Mouse (Mus musculus): ENCODE results near the gene Mxra8. TPM values are rescaled to one million over a fixed set of nuclear protein-coding genes. Genes with fewer than 3 reads are reported as not detected.

Gene Mxra8
- 23.8 and 29.7 TPM in 2 replicates for polyA plus RNA-seq (2012; rRNA removed)

- DNase-seq, result peak in 1 of 2 experiments; percentile 44
- TF ChIP-seq POLR2A (IDR thresholded peaks at IDR 0.05; ENCODE audit: borderline replicate concordance, insufficient read depth, low read length), result no peak
- no peak for TF ChIP-seq CTCF (IDR thresholded peaks at IDR 0.05; ENCODE audit: borderline replicate concordance, insufficient read depth, low read depth, low read length)
- Histone ChIP-seq H3K4me3 (replicated peaks; ENCODE audit: insufficient read depth, low read depth, low read length) (peak within 1 kb of the TSS; percentile 35), H3K27ac (ENCODE audit: insufficient read depth, low read length) (0 out of 2 replicates have a peak within 1 kb of the TSS, but pooled peaks have one; percentile 22), H3K4me1 (ENCODE audit: control insufficient read depth, insufficient read depth, low read length) (peaks cover 11% of the 10 kb centered on the region), H3K27me3 (ENCODE audit: control insufficient read depth, insufficient read depth, low read length) (no peaks in the 10 kb centered on the region)
- WGBS, result 33% methylated on average over 16 of the region's 16 CpGs
These were observed at the start of gene Mxra8 for GRCm38 (mm10) chr4:155839483-155839910. TSS of gene Mxra8 (plus strand) at chr4:155839680.

DNA sequence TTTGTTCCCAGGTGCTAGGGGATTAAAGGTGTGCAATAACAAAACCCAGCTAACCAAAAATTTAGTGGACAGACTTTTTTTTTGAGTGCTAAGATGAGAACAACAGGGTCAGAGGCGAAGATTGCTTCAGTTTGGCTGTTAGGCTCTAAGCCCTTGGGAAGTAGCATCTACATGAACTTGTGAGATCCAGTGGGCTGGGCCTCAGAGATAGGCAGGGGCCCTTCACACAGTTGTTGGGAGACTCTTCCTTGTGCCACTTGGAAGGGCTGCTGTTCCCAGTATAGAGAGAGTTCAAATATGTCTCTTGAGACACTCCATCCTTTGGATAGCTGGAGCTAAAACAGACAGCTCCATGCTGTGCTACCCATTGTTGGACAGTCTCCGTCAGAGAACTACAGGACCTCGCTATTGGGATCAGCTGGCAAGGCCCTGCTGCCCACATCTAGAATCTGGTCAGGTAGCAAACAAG is 49.4 kb upstream of the Mxra8 start, which contains the start of gene Ankrd65:
Gene Ankrd65 (plus strand): TSS at position 419 of the 469 bp plus-strand sequence.
- DNase-seq, result no peak
- WGBS, result 37% methylated on average over 3 of the region's 3 CpGs
- H3K4me3 ChIP-seq (replicated peaks; ENCODE audit: insufficient read depth, low read depth, low read length), result no peak within 1 kb of the TSS
- no peaks in the 10 kb centered on the region for H3K27me3 ChIP-seq (ENCODE audit: control insufficient read depth, insufficient read depth, low read length)
- TF ChIP-seq CTCF (IDR thresholded peaks at IDR 0.05; ENCODE audit: borderline replicate concordance, insufficient read depth, low read depth, low read length) (no peak), POLR2A (IDR thresholded peaks at IDR 0.05; ENCODE audit: borderline replicate concordance, insufficient read depth, low read length) (no peak)
- no peaks in the 10 kb centered on the region for H3K4me1 ChIP-seq (ENCODE audit: control insufficient read depth, insufficient read depth, low read length)
- H3K27ac ChIP-seq (ENCODE audit: insufficient read depth, low read length), result no peak within 1 kb of the TSS

- no peaks in the 10 kb centered on the region for H3K4me1 ChIP-seq (ENCODE audit: control insufficient read depth, insufficient read depth, low read length)
- 73% methylated on average over 3 of the region's 3 CpGs for WGBS
- no peak overlapping the region for H3K4me3 ChIP-seq (replicated peaks; ENCODE audit: insufficient read depth, low read depth, low read length)
- no peak for DNase-seq
- H3K27me3 ChIP-seq (ENCODE audit: control insufficient read depth, insufficient read depth, low read length), result no peaks in the 10 kb centered on the region
- no peak overlapping the region for H3K27ac ChIP-seq (ENCODE audit: insufficient read depth, low read length)
- no peak for TF ChIP-seq CTCF (IDR thresholded peaks at IDR 0.05; ENCODE audit: borderline replicate concordance, insufficient read depth, low read depth, low read length)
- TF ChIP-seq POLR2A (IDR thresholded peaks at IDR 0.05; ENCODE audit: borderline replicate concordance, insufficient read depth, low read length), result no peak
These were observed 48.8 kb upstream of the Mxra8 start for GRCm38 (mm10) chr4:155790650-155791161.

- WGBS, result 75% methylated on average over 24 of the region's 24 CpGs
- no peak overlapping the region for H3K4me3 ChIP-seq (replicated peaks; ENCODE audit: insufficient read depth, low read depth, low read length)
- no peaks in the 10 kb centered on the region for H3K4me1 ChIP-seq (ENCODE audit: control insufficient read depth, insufficient read depth, low read length)
- no peak for DNase-seq
- TF ChIP-seq POLR2A (IDR thresholded peaks at IDR 0.05; ENCODE audit: borderline replicate concordance, insufficient read depth, low read length), result no peak
- no peaks in the 10 kb centered on the region for H3K27me3 ChIP-seq (ENCODE audit: control insufficient read depth, insufficient read depth, low read length)
- H3K27ac ChIP-seq (ENCODE audit: insufficient read depth, low read length), result no peak overlapping the region
These were observed 48.1 kb upstream of the Mxra8 start for GRCm38 (mm10) chr4:155791240-155791933.

- Histone ChIP-seq H3K4me3 (replicated peaks; ENCODE audit: insufficient read depth, low read depth, low read length) (no peak overlapping the region), H3K27me3 (ENCODE audit: control insufficient read depth, insufficient read depth, low read length) (no peaks in the 10 kb centered on the region), H3K4me1 (ENCODE audit: control insufficient read depth, insufficient read depth, low read length) (no peaks in the 10 kb centered on the region), H3K27ac (ENCODE audit: insufficient read depth, low read length) (no peak overlapping the region)
- WGBS, result 73% methylated on average over 2 of the region's 2 CpGs
- no peak for TF ChIP-seq CTCF (IDR thresholded peaks at IDR 0.05; ENCODE audit: borderline replicate concordance, insufficient read depth, low read depth, low read length)
- DNase-seq, result no peak
These were observed 45.8 kb upstream of the Mxra8 start for GRCm38 (mm10) chr4:155793730-155794129.

GRCm38 (mm10) chr4:155802075-155802474 is 37.4 kb upstream of the Mxra8 start:
- WGBS, result 64% methylated on average over 1 of the region's 1 CpGs
- TF ChIP-seq POLR2A (IDR thresholded peaks at IDR 0.05; ENCODE audit: borderline replicate concordance, insufficient read depth, low read length) (no peak), CTCF (IDR thresholded peaks at IDR 0.05; ENCODE audit: borderline replicate concordance, insufficient read depth, low read depth, low read length) (no peak)
- Histone ChIP-seq H3K27me3 (ENCODE audit: control insufficient read depth, insufficient read depth, low read length) (no peaks in the 10 kb centered on the region; the same call in 1 of the 2 replicates), H3K4me1 (ENCODE audit: control insufficient read depth, insufficient read depth, low read length) (peaks cover 10% of the 10 kb centered on the region), H3K27ac (ENCODE audit: insufficient read depth, low read length) (no peak overlapping the region), H3K4me3 (replicated peaks; ENCODE audit: insufficient read depth, low read depth, low read length) (no peak overlapping the region)
- DNase-seq, result no peak

DNA sequence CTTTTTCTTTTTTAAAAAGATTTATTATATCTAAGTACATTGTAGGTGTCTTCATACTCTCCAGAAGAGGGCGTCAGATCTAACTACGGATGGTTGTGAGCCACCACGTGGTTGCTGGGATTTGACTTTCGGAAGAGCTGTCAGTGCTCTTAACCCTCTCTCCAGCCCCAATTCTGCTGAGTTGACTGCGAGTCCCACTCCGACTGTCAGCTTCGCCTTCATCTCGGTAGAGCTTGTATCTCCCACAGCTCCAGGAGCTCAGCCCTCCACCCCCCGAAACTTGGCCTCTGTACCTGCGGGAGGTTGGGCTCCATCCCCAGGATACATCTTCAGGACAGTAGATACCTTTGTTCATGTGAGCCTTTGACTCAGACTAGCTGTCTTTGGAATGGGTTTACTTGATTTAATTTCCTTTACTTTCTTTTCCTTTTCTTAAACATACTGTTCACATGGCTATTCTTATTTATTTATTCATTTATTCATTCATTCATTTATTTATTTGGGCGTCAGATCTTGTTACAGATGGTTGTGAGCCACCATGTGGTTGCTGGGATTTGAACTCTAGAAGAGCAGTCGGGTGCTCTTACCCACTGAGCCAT is 36.6 kb upstream of the Mxra8 start, which contains the start of gene Mrpl20:
Gene Mrpl20 (plus strand): TSS at position 138 of the 599 bp plus-strand sequence.
- DNase-seq, result no peak
- TF ChIP-seq CTCF (IDR thresholded peaks at IDR 0.05; ENCODE audit: borderline replicate concordance, insufficient read depth, low read depth, low read length), result no peak
- TF ChIP-seq POLR2A (IDR thresholded peaks at IDR 0.05; ENCODE audit: borderline replicate concordance, insufficient read depth, low read length), result no peak
- WGBS, result 8% methylated on average over 12 of the region's 12 CpGs

More for the DNA sequence above, 36.6 kb upstream of the Mxra8 start, which contains the start of gene Mrpl20:
- H3K27me3 ChIP-seq (ENCODE audit: control insufficient read depth, insufficient read depth, low read length), result no peaks in the 10 kb centered on the region; the same call in 1 of the 2 replicates
- H3K27ac ChIP-seq (ENCODE audit: insufficient read depth, low read length), result peak within 1 kb of the TSS; percentile 75
- peak within 1 kb of the TSS; percentile 95 for H3K4me3 ChIP-seq (replicated peaks; ENCODE audit: insufficient read depth, low read depth, low read length)
- H3K4me1 ChIP-seq (ENCODE audit: control insufficient read depth, insufficient read depth, low read length), result peaks cover 10% of the 10 kb centered on the region

Data from cerebellum, adult 2 months (tissue).